Mouse (Mus musculus) frontal cortex, adult (tissue): ENCODE data around the gene Nme7.

Experiments used
- ATAC-seq: cut with Nextera tagmentation; 2 replicates; pipeline ENCODE4 v1.9.2; 2017; ENCODE audit warnings: mild to moderate bottlenecking, moderate library complexity, mixed read lengths; ENCODE audit not compliant: low TSS enrichment

Gene Nme7

GRCm38 (mm10) chr1:164428644-164429043 lies 124.7 kb downstream of the Nme7 start:
- ATAC-seq = peak; percentile 42

DNA sequence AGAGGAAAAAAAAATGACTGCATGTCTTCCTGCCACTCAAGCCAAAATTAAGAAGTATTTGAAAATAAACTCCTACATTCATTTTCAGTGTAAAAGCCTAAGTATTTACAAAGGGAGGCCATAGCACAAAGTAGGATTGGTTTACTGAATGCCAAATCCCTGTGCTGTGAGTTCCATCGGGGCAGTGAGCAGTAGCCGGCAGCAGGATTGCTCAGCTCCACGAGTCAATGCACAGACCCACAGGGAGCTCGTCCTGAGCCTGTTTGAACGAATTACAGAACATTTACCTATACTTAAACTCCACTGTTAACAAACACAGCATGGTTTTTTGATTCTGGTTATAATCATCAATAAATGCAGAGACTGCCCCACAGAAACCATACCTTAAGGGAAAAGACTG lies 128.7 kb downstream of the Nme7 start:
- no peak for ATAC-seq

DNA sequence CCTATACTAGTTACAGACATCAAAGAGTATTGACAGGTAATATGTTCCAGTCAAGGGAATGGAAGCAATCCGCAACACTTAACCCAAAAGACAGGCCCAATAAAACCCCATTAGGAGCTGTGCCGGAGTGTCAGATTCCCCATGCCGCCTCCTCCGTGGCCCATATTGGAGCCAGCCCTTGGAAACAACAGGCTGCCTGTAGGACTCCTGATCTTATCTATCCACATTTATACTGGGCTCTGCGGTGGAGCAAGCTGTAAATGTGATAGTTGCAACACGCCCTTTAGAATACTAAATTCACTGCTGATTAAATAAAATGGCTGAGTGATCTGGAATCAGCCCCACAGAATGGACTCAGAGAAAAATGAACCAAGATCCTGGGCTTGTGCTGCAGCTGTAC lies 130.1 kb downstream of the Nme7 start:
- ATAC-seq = no peak

- ATAC-seq = no peak
Measured at GRCm38 (mm10) chr1:164436749-164437148, 132.8 kb downstream of the Nme7 start.

DNA sequence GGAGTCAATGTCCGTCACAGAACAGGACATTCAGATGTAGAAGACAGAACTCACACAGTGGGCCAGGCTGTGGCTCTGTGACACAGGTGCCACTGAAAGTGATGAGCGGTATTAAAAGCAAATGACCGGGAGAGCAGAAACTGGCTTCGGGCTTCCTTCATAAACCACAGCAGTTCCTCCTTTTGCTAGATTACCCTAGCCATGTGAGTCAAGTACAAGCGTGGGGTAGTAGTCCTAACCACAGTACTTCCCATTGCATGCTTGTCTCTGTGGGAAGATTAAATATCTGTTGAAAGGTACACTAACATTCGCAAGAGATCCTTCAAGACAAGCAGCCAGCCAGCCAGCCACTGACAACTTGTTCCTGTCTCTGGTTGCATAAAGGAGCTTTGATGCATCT lies 136.3 kb downstream of the Nme7 start:
- no peak for ATAC-seq

GRCm38 (mm10) chr1:164440708-164441407 lies 136.9 kb downstream of the Nme7 start:
- no peak for ATAC-seq

GRCm38 (mm10) chr1:164441408-164441974 lies 137.6 kb downstream of the Nme7 start:
- ATAC-seq = no peak

GRCm38 (mm10) chr1:164445620-164446162 lies 141.8 kb downstream of the Nme7 start:
- ATAC-seq = no peak

DNA sequence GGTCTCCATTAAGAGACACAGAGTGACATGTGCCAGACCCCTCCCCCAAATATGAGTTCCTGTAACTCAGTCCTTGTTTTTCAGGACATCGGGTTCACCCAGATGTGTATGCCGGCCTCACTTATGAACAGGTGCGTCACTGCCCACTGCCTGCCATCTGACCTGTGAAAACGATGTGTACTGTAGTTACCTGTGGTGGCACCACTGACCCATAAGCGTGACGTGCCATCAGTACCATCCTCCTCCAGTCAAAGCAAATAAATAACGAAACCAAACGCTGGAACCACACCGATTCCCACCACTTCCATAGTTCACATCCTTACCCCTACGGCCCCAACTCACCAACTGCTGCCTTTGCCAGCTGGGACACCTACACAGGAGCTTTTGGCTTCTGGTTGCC lies 142.6 kb downstream of the Nme7 start:
- no peak for ATAC-seq

GRCm38 (mm10) chr1:164447521-164447920 lies 143.6 kb downstream of the Nme7 start:
- ATAC-seq = no peak

GRCm38 (mm10) chr1:164449626-164450025 lies 145.7 kb downstream of the Nme7 start:
- ATAC-seq = no peak

DNA sequence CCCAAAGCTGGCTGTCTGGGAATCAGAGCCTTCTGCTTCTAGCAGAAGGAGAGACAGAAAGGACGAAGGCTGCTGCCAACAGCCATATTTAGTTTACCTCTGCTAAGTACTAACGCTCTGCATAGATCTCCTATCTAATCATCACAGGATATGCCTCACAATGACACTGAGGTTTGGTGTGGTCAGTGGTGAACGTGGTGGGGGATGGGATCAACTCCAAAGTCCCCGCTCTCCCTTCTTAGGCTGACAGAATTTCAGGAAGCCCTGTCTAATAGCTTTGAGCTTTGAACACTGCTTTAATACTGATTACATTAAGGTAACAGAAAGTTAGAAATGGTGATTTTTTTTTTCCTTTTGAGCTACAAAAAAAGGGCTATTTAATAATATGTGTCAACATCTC lies 146.3 kb downstream of the Nme7 start:
- ATAC-seq = no peak

- ATAC-seq = no peak
Measured at GRCm38 (mm10) chr1:164450644-164451043, 146.7 kb downstream of the Nme7 start.

- no peak for ATAC-seq
Measured at GRCm38 (mm10) chr1:164451346-164451745, 147.4 kb downstream of the Nme7 start.

DNA sequence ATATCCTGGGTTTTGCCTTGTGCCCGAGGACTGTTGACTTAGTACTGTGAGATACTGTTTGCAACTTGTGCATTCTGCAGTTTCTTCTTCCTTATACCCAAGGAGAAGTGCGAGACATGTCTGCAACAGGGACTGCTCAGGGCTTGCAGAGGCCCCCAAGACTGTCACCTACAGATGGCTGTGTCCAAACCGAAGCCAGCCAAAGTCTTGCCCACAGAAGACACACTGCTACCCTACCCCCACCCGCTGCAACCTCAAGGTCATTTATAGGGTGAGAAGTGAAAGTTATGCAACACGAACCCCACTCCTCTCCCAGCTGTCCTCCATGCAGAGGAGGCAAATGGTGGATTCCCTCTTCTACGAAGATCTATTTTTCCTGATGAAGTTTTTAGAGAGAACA lies 148.7 kb downstream of the Nme7 start:
- ATAC-seq = no peak

GRCm38 (mm10) chr1:164453146-164453545 lies 149.2 kb downstream of the Nme7 start:
- no peak for ATAC-seq

- ATAC-seq = no peak
Measured at GRCm38 (mm10) chr1:164453739-164454138, 149.8 kb downstream of the Nme7 start.

DNA sequence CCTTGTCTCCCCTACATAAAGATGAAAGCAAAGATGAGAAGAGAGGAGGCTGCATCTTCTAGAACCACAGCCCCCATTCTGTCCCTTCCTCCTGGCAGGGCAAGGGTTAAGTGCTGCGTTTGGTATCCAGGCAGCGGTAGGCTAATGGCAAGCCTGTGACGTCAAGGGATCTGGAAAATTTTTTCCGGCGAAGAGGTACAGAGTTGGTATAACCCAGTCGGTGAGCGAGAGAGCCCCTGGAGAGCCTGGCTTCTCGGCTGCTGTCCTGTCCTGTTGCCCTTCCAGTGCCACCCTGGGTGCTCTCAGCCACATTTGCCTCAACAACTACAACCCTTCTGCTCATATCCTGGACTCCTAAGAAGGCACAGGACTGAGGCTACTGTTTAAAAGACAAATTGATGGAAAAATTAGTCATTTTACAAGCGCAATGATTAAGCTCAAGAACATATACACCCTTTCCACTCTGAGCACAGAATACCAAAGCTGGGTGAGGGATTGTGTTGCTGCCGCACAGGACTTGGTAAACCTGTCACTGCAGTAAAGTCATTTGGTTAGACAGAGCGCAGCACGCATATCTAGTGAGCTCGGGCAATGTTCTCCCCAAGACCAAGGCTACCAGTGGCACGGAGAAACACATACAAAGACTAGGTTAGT lies 151.0 kb downstream of the Nme7 start:
- ATAC-seq = peak; percentile 21

DNA sequence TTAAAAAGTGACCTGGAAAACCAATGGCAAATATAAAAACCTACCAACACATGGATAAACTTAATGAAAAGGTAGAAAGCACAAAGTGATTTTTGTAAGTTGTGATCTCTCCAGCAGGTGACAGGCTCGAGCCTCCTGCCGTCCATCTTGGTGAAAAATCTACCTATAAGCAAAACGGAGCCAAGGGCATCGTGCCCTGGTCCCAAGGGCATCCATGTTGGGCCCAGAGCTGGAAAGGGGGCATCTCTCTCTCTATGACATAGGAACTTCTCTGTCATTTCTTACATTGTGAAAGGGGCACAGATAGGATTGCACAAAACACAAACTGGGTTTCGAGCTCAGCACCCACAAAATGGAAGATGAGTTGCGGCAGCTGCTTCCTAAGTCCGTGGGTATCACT lies 151.7 kb downstream of the Nme7 start:
- no peak for ATAC-seq

- no peak for ATAC-seq
Measured at GRCm38 (mm10) chr1:164456065-164456464, 152.1 kb downstream of the Nme7 start.

GRCm38 (mm10) chr1:164456731-164457130 lies 152.8 kb downstream of the Nme7 start:
- peak; percentile 22 for ATAC-seq

DNA sequence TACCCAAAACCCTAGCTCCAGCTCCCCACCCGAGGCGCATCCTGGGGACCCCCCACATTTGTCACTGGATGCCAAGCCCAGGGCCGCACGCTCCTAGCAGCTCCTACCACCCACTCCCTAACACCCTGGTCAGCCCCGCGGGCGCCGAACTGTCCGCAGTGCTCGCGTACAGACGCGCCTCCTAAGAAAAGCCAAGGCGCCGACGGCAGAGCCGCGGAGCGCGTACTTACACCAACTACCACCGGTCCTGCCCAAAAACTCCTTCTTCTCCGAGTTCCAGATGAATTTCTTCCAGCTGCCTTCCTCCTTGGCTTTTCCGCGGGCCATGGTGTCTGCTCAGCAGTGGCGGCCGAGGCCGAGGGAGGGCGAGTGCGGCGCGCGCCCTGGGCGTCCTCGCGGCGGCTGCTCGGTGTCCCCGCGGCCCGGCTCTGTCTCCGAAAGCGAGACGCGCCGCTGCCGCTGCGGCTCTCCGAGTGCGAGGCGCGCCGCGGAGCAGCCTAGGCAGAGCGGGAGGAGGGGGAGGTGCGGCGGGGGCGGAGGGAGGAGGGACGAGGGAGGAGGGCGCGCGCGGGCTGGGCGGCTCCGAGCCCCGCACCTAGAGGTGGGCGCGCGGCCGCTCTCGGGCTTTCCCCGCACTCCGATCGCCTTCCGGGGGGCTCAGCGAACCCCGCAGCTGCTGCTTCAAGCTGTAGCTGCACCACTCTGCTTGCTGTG lies 153.8 kb downstream of the Nme7 start:
- no peak; the same call in 1 of the 2 replicates for ATAC-seq
